Mouse (Mus musculus) layer of hippocampus, adult 18-20 months (tissue): ENCODE measurements around the gene Accsl. TPM values are rescaled to one million over a fixed set of nuclear protein-coding genes. Genes with fewer than 3 reads are reported as not detected.

Source experiments
- DNase-seq, 2 experiments: peaks; one replicate each; pipeline ENCODE4 v3.0.0; 2022; ENCODE audit warnings: low spot score in 2 of 2
- long read RNA-seq: library from polyadenylated mRNA; stranded (forward); transcript quantifications from one replicate; pipeline ENCODE4 v2.0.0, GENCODE M21; 2021
- total RNA-seq, 2 experiments: library from RNA; stranded (reverse); gene quantifications; 2 replicates each; pipeline ENCODE4 v1.2.3; 2021

Accsl gene
- not detected for total RNA-seq
- long read RNA-seq: 0 reads

- DNase-seq: no peak
Observed at GRCm38 (mm10) chr2:93869107-93869600, at the start of gene Accsl. Gene Accsl (minus strand): TSS chr2:93869157.

GRCm38 (mm10) chr2:93913552-93913951, 44.6 kb upstream of the Accsl start:
- DNase-seq: no peak

GRCm38 (mm10) chr2:93911942-93912341, 43.0 kb upstream of the Accsl start:
- peak in 1 of 2 experiments; percentile 30 for DNase-seq

GRCm38 (mm10) chr2:93909716-93910115, 40.8 kb upstream of the Accsl start:
- DNase-seq: no peak

GRCm38 (mm10) chr2:93907519-93908294, 38.8 kb upstream of the Accsl start:
- no peak for DNase-seq

- DNase-seq: no peak
Observed at GRCm38 (mm10) chr2:93906316-93906715, 37.4 kb upstream of the Accsl start.

GRCm38 (mm10) chr2:93903415-93903814, 34.5 kb upstream of the Accsl start:
- peak; percentile 33 to 53 for DNase-seq

- DNase-seq: no peak
Observed at GRCm38 (mm10) chr2:93902680-93903305, 33.8 kb upstream of the Accsl start.

GRCm38 (mm10) chr2:93899397-93900380, 30.7 kb upstream of the Accsl start:
- DNase-seq: peak in 1 of 2 experiments; percentile 45

- peak; percentile 28 to 34 for DNase-seq
Observed at GRCm38 (mm10) chr2:93891611-93892280, 22.8 kb upstream of the Accsl start.

- no peak for DNase-seq
Observed at GRCm38 (mm10) chr2:93890143-93890542, 21.2 kb upstream of the Accsl start.

- no peak for DNase-seq
Observed at GRCm38 (mm10) chr2:93889071-93889470, 20.1 kb upstream of the Accsl start.

GRCm38 (mm10) chr2:93888366-93888765, 19.4 kb upstream of the Accsl start:
- DNase-seq: no peak

- DNase-seq: no peak
Observed at GRCm38 (mm10) chr2:93887273-93887672, 18.3 kb upstream of the Accsl start.

GRCm38 (mm10) chr2:93886013-93886794, 17.2 kb upstream of the Accsl start:
- no peak for DNase-seq

GRCm38 (mm10) chr2:93883066-93883465, 14.1 kb upstream of the Accsl start:
- no peak for DNase-seq

- no peak for DNase-seq
Observed at GRCm38 (mm10) chr2:93881640-93882367, 12.8 kb upstream of the Accsl start.

- no peak for DNase-seq
Observed at GRCm38 (mm10) chr2:93880981-93881380, 12.0 kb upstream of the Accsl start.

GRCm38 (mm10) chr2:93880450-93880849, 11.5 kb upstream of the Accsl start:
- DNase-seq: no peak
